Mouse (Mus musculus) midbrain, embryonic 15.5 days (tissue): Measurements from ENCODE around the gene Os9. TPM values are rescaled to one million over a fixed set of nuclear protein-coding genes. Genes with fewer than 3 reads are reported as not detected.

Experiments used
- ATAC-seq: fragments of 200-750 bp; cut with Nextera tagmentation; replicated peaks from 2 replicates; pipeline ENCODE4 v1.8.0; 2017; ENCODE audit warnings: moderate TSS enrichment
- H3K27ac ChIP-seq: fragments of 300-500 bp; sonication (generic); 2 replicates; pipeline ENCODE4 v1.5.1; 2015; ENCODE audit warnings: mild to moderate bottlenecking, inconsistent platforms
- H3K27me3 ChIP-seq: fragments of 300-500 bp; sonication (generic); replicated peaks from 2 replicates; pipeline ENCODE4 v1.6.1; 2015; ENCODE audit warnings: inconsistent platforms
- H3K36me3 ChIP-seq: fragments of 300-500 bp; sonication (generic); replicated peaks from 2 replicates; pipeline ENCODE4 v1.6.1; 2015; ENCODE audit warnings: inconsistent platforms
- H3K4me1 ChIP-seq: fragments of 300-500 bp; sonication (generic); 2 replicates; pipeline ENCODE4 v1.6.1; 2015; ENCODE audit warnings: inconsistent platforms
- H3K4me2 ChIP-seq: fragments of 300-500 bp; sonication (generic); 2 replicates; pipeline ENCODE4 v1.6.1; 2015; ENCODE audit warnings: inconsistent platforms, mild to moderate bottlenecking, moderate library complexity
- H3K4me3 ChIP-seq: fragments of 300-500 bp; sonication (generic); 2 replicates; pipeline ENCODE4 v1.5.1; 2015; ENCODE audit warnings: mild to moderate bottlenecking, inconsistent platforms
- H3K9ac ChIP-seq: fragments of 300-500 bp; sonication (generic); 2 replicates; pipeline ENCODE4 v1.6.1; 2015; ENCODE audit warnings: mild to moderate bottlenecking, inconsistent platforms
- H3K9me3 ChIP-seq: fragments of 300-500 bp; sonication (generic); 2 replicates; pipeline ENCODE4 v1.6.1; 2016; ENCODE audit warnings: inconsistent platforms
- WGBS: fragments of 180-500 bp; shearing (Covaris S2); methylation state at CpG from one replicate; pipeline ENCODE4 v1.1.7; 2015; ENCODE audit warnings: mixed read lengths; 5-methylcytosine and 5-hydroxymethylcytosine counted together
- polyA plus RNA-seq: library from polyadenylated mRNA; unstranded; fragments of >200 nt; fragmentation: Nextera tagmentation; extraction: Ambion mirVana; gene quantifications from 2 replicates; pipeline ENCODE4 v1.2.1, GENCODE M21; 2015

Gene Os9
- polyA plus RNA-seq, 1 experiment from 2014 or later, result 135 TPM

GRCm38 (mm10) chr10:127083915-127084306, 37.0 kb downstream of the Os9 start:
- H3K9me3 ChIP-seq, result no peaks in the 10 kb centered on the region
- H3K4me3 ChIP-seq, result no peak overlapping the region
- ATAC-seq, result no peak
- no peak overlapping the region for H3K4me2 ChIP-seq
- peaks cover 10% of the 10 kb centered on the region for H3K27me3 ChIP-seq
- H3K9ac ChIP-seq, result no peak overlapping the region
- 64% methylated on average over 5 of the region's 5 CpGs for WGBS
- H3K27ac ChIP-seq, result no peak overlapping the region
- peaks cover 37% of the 10 kb centered on the region for H3K4me1 ChIP-seq
- peaks cover 18% of the 10 kb centered on the region; the same call in 1 of the 2 replicates for H3K36me3 ChIP-seq

DNA sequence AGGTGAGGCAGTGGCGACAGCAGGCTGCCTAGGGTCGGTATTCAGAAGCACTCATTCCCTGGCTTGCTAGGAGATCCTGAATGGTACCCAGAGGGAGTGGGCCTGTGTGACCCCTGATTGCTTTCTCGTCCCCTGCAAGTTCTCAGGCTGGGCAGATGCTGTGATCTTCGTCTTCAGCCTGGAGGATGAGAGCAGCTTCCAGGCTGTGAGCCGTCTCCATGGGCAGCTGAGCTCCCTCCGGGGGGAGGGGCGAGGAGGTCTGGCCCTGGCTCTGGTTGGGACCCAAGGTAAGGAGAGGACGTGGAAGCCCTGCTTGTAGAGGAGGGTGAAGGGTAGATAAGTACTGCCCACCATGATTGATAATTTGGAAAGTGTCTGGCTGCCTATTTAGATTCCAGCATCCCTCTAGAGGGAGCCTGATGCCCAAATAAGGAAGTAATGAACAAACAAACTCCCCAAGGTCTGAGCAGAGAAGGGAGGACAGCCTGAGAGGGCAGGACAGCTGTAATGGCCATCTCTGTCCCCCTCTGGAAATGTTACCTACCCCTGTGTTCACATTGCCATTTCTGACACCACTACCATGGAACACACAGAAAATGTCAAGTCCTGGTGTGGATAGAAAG, 37.5 kb downstream of the Os9 start:
- no peak for ATAC-seq
- H3K4me2 ChIP-seq, result no peak overlapping the region
- H3K27ac ChIP-seq, result no peak overlapping the region
- H3K4me1 ChIP-seq, result peaks cover 39% of the 10 kb centered on the region
- H3K36me3 ChIP-seq, result peaks cover 18% of the 10 kb centered on the region; the same call in 1 of the 2 replicates
- H3K27me3 ChIP-seq, result 0 out of 2 replicates have a peak, but pooled peaks cover 6% of the 10 kb centered on the region
- no peaks in the 10 kb centered on the region for H3K9me3 ChIP-seq
- H3K9ac ChIP-seq, result 0 out of 2 replicates have a peak overlapping the region, but pooled peaks have one; percentile 3
- 27% methylated on average over 8 of the region's 8 CpGs for WGBS
- H3K4me3 ChIP-seq, result no peak overlapping the region

GRCm38 (mm10) chr10:127081996-127082620, 38.8 kb downstream of the Os9 start:
- Histone ChIP-seq H3K4me1 (peaks cover 52% of the 10 kb centered on the region), H3K27me3 (no peaks in the 10 kb centered on the region), H3K9ac (peak overlapping the region; percentile 89; the same call in 1 of the 2 replicates), H3K4me3 (peak overlapping the region; percentile 87), H3K36me3 (peaks cover 7% of the 10 kb centered on the region; the same call in 1 of the 2 replicates), H3K27ac (0 out of 2 replicates have a peak overlapping the region, but pooled peaks have one; percentile 18), H3K4me2 (peak overlapping the region; percentile 89), H3K9me3 (no peaks in the 10 kb centered on the region)
- no peak for ATAC-seq
- 21% methylated on average over 8 of the region's 8 CpGs for WGBS

DNA sequence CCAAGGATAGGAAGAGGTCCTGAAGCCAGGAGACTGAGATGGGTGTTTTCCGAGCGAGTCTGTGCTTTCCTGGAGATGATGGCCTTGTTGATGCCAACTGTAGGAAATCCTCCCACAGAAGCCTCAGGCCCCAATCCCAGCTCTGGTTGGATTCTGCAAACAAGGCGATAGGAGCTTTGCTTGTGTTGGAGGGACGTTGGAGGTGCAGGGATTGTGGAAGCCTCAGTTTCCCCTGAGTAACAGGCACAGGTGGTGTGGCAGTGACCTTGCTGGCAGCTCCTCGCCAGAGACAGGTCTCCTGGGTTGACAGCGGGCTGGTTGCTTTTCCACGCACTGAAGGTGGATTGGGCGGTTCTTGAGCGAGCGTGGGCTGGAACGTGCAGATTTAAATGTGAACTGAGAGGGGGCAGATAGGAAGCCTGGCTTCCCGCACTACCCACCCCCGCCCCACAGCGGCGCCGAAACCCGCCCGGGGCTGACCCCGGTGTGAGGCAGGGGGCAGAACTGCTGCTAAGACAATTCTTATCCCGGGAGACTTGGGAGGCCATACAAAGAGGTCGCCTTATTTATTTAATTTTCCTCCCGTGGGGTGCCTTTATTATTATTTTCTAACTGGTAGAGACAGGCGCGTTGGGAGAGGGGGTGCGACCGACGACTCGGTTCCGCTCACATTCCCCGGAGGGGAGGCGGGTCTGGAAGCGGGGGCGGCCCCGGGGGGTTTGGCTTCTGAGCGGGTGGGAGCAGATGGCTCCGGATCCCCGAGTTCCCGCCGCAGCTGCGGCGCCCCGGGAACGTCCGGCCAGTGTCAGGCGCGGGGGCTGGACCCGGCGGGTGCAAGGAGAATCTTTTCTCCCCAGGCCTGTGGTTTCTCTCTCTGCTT, 39.8 kb downstream of the Os9 start:
- ATAC-seq, result no peak
- no peaks in the 10 kb centered on the region for H3K9me3 ChIP-seq
- no peaks in the 10 kb centered on the region for H3K27me3 ChIP-seq
- peaks cover 60% of the 10 kb centered on the region for H3K4me1 ChIP-seq
- peak overlapping the region; percentile 87 for H3K4me3 ChIP-seq
- H3K4me2 ChIP-seq, result peak overlapping the region; percentile 89
- peaks cover 6% of the 10 kb centered on the region; the same call in 1 of the 2 replicates for H3K36me3 ChIP-seq
- peak overlapping the region; percentile 18; the same call in 1 of the 2 replicates for H3K27ac ChIP-seq
- 2% methylated on average over 48 of the region's 48 CpGs for WGBS
- peak overlapping the region; percentile 89 for H3K9ac ChIP-seq

GRCm38 (mm10) chr10:127079665-127080391, 41.1 kb downstream of the Os9 start:
- Histone ChIP-seq H3K4me1 (peaks cover 63% of the 10 kb centered on the region), H3K27ac (peak overlapping the region; percentile 93), H3K9me3 (no peaks in the 10 kb centered on the region), H3K9ac (peak overlapping the region; percentile 89), H3K4me2 (peak overlapping the region; percentile 89), H3K27me3 (no peaks in the 10 kb centered on the region), H3K36me3 (peaks cover 6% of the 10 kb centered on the region; the same call in 1 of the 2 replicates), H3K4me3 (peak overlapping the region; percentile 87)
- no peak for ATAC-seq
- 2% methylated on average over 64 of the region's 70 CpGs for WGBS

DNA sequence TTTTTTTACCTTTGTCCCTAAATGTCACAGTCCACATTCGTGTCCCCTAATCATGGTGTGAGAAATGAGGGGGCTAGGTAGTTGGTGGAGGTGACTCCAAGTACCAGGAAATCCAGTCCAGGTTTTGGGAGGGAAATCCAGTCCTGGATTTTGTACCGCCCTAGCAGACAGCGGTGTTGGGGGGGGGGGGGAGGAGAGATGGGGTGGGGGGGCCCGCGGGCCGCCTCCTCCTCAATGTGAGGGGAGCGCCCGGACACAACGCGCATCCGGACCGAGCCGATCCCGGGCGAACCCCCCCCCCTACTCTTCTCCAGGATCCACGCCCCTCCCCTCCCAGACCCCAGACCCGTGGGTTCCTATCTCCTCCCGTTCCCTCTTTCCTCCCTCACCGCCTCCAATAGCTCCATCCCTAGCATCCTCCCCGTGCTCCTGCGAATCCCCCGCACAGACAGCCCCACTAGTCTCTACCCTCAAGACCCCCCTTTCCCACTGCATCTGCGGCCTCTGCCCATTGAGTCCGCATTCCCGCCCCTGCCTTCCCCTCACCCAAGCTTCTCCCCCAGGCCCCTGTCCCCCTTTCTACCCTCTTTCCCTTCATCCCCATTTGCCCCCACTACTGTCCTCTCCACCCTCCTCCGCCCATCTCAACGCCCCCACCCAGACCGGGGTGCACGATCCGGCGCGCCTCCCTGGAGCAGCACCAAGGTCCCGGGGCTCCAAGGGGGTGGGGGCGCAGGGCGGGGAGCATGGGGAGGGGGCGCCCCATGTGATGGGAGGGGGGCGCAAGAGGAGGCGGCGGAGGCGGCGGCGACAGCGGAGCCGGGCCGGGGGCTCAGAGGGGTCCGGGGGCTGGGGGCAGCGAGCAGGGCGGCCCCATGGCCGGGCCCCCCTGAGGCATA, 42.0 kb downstream of the Os9 start:
- peak; percentile 79 for ATAC-seq
- peaks cover 63% of the 10 kb centered on the region for H3K4me1 ChIP-seq
- WGBS, result 1% methylated on average over 39 of the region's 49 CpGs

DNA sequence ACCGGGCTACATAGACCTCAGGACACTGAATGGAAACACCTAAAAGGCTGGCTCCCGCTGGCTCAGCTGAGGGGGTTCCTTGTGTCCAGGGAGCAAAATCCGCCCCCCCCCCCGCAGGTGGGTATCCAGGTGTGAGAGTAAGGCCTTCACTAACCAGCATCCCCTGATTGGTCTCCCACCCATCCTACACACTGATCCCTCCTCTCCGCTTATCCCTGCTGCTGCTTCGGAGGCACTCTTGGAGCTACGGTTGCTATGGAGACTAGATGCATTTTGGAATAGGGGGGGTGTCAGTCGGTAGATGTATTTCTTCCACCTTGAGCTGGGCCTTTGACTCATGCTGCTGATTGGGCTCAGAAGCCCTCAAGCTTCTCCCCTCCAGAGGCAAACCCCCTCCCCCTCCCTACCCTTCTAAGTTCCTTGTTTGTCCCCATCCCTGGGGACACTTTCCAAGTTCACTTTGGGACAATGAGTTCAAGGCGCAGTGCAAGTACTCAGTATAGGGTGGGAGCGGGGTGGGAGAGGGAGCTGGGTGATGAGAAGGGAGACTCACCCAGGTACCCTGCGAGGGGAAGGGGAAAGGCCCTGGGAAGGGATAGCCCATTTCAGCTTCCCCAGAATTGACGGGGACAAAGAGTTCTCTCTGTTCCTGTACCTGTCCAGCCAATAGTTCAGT, 42.8 kb downstream of the Os9 start:
- peaks cover under 1% of the 10 kb centered on the region; the same call in 1 of the 2 replicates for H3K36me3 ChIP-seq
- H3K4me2 ChIP-seq, result peak overlapping the region; percentile 89
- H3K27me3 ChIP-seq, result no peaks in the 10 kb centered on the region
- H3K4me3 ChIP-seq, result peak overlapping the region; percentile 87
- peak overlapping the region; percentile 93 for H3K27ac ChIP-seq
- ATAC-seq, result peak; percentile 77
- WGBS, result under 1% methylated on average over 12 of the region's 12 CpGs
- peak overlapping the region; percentile 89 for H3K9ac ChIP-seq
- H3K9me3 ChIP-seq, result no peaks in the 10 kb centered on the region
- H3K4me1 ChIP-seq, result peaks cover 60% of the 10 kb centered on the region

More for the DNA sequence above, 42.0 kb downstream of the Os9 start:
- peak overlapping the region; percentile 87 for H3K4me3 ChIP-seq
- H3K9me3 ChIP-seq, result no peaks in the 10 kb centered on the region
- peaks cover 3% of the 10 kb centered on the region; the same call in 1 of the 2 replicates for H3K36me3 ChIP-seq
- H3K27me3 ChIP-seq, result no peaks in the 10 kb centered on the region
- H3K27ac ChIP-seq, result peak overlapping the region; percentile 93
- H3K4me2 ChIP-seq, result peak overlapping the region; percentile 89
- peak overlapping the region; percentile 89 for H3K9ac ChIP-seq

DNA sequence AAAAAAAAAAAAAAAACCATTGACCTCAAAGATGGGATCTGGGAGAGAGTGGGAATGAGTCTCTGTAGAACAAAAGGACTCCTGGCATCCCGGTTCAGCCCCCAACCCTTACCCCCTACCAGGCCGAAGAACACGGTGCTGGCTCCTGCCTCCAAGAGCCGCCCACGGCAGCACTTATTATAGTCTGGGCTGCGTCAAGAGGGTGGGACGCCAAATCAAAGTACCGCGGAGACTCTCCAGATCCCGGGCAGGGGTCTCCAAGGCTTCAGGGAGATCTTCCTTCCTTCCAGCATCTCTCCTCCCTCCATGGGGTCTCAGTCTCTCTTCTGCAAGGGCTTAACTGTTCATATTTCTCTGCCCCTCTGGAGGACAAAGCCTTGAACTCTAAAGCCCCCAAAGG, 43.4 kb downstream of the Os9 start:
- Histone ChIP-seq H3K4me1 (peaks cover 53% of the 10 kb centered on the region), H3K27me3 (no peaks in the 10 kb centered on the region), H3K9ac (peak overlapping the region; percentile 44), H3K4me2 (peak overlapping the region; percentile 89), H3K27ac (peak overlapping the region; percentile 93), H3K9me3 (no peaks in the 10 kb centered on the region), H3K36me3 (no peaks in the 10 kb centered on the region), H3K4me3 (peak overlapping the region; percentile 87)
- ATAC-seq, result peak; percentile 1; the same call in 1 of the 2 replicates
- WGBS, result 4% methylated on average over 10 of the region's 10 CpGs

GRCm38 (mm10) chr10:127076082-127076481, 44.8 kb downstream of the Os9 start:
- Histone ChIP-seq H3K4me2 (no peak overlapping the region), H3K9ac (no peak overlapping the region), H3K4me3 (no peak overlapping the region), H3K4me1 (peaks cover 43% of the 10 kb centered on the region), H3K36me3 (no peaks in the 10 kb centered on the region), H3K27me3 (no peaks in the 10 kb centered on the region), H3K9me3 (no peaks in the 10 kb centered on the region), H3K27ac (no peak overlapping the region)
- WGBS, result 47% methylated on average over 4 of the region's 4 CpGs
- no peak for ATAC-seq

GRCm38 (mm10) chr10:127075651-127076050, 45.3 kb downstream of the Os9 start:
- no peak overlapping the region for H3K4me3 ChIP-seq
- H3K36me3 ChIP-seq, result no peaks in the 10 kb centered on the region
- 82% methylated on average over 8 of the region's 8 CpGs for WGBS
- no peaks in the 10 kb centered on the region for H3K27me3 ChIP-seq
- no peaks in the 10 kb centered on the region for H3K9me3 ChIP-seq
- no peak overlapping the region for H3K27ac ChIP-seq
- peaks cover 43% of the 10 kb centered on the region for H3K4me1 ChIP-seq
- no peak for ATAC-seq
- no peak overlapping the region for H3K9ac ChIP-seq
- no peak overlapping the region for H3K4me2 ChIP-seq
